Mouse (Mus musculus): ENCODE data around the gene Tep1.
A peak's percentile ranks its signal among the peaks of the same experiment; 100 is the strongest.
"Not testable (repeated sequence)": the region's sequence is repeated elsewhere in the genome, so short reads cannot be mapped to it uniquely, and the experiment has no call there.

The Tep1 gene

DNA sequence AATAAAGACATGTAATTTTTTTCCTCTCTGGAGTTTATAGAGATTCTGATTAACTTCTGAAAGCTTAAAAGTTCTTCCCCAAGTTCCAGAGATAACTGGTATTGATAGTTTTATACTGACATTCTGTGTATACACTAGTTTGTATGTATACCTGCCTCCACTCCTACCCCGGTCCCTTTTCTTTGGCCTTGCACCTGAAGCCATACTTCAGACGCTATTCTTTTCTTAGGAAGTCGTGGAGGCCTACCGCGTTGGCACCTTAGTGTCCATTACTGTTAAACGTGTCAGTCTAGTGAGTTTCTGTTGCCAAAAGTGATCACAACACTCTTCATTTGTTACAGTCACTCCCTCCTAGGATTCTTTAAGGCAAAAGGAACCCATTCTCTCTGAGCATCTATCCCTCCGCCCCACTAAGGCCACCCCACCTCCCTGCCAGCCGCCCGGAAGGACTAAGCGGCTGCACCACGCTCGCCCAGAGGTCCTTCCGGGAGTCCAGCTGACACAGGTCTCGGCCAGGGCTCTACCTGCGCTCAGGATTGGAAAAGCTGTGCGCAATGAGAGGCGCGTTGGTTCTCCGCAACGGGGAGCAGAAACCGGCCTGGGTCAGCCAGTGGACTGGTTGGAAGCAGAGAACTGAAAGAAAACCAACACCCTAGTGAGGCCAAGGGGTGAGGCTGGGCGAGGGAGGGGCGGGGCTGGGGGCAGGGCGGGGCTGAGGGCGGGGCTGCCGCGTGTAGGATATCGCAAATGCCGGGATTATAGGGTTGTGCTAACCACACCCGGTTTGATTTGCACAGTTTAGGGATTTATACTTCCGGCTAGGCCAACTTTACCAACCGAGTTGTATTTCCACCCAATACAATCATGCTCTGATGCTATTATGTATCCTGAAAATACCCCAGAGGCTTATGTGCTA lies at the start of gene Tep1:
Gene Tep1, minus strand, starts transcription at position 672 of the 916 bp plus-strand sequence.
- peak; percentile 95 for ATAC-seq (ENCODE audit: low TSS enrichment)

DNA sequence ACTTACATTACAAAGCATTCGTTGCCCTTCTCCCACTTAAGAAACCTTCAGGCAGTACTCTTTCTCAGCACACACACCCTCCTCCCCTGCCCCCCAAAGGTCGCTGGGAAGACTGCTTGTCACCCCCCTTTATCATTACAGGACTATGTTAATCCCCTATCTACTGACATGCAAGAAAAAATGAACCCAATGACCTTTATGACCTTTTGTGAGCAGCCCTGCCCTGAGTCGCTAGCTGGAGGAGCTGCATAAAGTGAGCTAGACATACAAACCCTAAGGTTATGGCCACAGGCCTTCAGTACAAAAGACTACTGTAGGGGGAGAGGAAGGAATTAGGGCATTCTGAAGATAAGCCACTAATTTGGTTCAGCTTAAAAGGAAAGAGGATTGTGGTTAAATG lies 41.0 kb upstream of the Tep1 start:
- ATAC-seq (ENCODE audit: low TSS enrichment) = no peak

DNA sequence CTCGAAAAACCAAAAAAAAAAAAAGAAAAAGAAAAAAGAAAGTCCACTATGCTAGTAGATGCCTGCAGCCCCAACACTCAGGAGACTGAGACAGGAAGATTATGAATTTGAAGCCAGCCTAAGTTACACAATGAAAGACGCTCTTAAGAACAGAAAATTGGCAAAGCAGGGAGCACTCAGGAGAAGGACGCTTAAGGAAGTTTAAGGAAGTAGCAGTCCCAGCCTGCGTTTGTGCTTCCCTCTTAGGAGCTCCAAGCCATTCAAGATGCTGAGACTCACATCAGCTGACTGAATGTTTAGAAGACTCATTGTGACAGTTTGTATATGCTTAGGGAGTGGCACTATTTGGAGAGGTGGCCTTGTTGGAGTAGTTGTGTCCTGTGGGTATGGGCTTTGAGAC lies 37.8 kb upstream of the Tep1 start:
- ATAC-seq (ENCODE audit: low TSS enrichment) = no peak

DNA sequence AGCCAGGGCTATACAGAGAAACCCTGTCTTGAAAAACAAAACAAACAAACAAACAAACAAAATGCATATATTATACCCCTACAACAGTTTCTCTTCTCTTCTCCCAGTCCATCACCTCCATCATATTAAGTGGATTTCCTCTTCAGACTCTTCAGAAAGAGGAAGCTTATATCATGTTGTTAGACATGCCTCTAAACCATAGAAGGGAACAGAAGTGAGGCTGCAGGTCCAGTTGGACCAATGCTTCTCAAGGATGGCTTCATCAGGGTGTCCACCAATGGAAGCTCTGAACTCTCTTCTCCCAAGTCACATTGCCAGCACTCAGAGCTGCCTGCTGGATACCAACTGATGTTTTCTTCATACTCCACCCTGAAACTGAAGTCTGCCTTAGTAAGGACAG lies 35.0 kb upstream of the Tep1 start:
- not testable (repeated sequence) for ATAC-seq (ENCODE audit: low TSS enrichment)

GRCm38 (mm10) chr14:50904828-50905129 lies 34.4 kb upstream of the Tep1 start:
- ATAC-seq (ENCODE audit: low TSS enrichment) = no peak

DNA sequence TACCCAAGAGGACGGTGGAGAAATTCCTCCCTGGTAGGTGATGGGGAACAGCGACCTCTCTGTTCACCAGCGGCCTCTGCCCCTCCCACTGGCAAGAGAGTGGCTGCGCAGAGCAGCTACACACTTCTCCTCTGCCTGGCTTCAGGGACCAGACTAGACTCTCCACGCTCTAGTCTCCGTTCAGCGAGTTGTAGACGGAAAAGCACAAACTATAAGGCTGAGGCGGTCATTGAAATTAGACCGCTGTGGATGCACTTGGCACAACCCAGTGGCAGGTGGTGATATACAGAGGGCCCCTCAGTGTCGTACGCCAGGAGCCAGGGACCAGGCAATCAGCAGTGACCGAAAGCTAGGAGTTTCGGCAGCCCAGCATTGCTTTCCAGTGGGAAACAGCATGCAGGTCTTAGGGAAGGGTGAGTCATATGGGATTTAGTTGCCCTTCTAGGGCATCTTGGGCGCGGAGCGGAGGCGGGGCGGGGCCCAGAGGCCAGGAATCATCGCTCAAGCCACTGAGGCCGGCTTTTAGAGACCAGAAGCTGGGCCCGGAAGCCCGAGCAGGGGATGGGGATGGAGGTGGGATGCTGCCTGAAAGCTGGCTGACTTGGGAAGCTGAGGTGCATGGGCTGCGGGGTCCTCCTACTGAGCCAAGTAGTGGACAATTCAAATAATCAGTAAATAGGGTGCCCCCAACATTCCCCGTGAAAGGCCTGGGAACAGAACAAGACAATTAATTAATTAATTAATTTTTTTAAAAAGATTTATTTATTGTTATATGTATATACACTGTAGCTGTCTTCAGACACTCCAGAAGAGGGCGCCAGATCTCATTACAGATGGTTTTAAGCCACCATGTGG lies 33.8 kb upstream of the Tep1 start:
- peak; percentile 99 for ATAC-seq (ENCODE audit: low TSS enrichment)

DNA sequence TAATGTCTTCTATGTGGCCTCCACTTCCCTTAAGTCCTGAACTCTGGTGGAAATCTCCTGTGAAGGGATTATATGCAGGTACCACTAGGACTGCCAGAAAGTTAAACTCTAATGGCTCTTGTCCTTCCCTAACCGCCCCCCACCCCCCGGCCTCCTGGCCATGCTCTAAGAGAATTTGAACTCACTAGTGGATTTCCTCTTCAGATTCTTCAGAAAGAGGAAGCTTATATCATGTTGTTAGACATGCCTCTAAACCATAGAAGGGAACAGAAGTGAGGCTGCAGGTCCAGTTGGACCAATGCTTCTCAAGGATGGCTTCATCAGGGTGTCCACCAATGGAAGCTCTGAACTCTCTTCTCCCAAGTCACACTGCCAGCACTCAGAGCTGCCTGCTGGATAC lies 27.6 kb upstream of the Tep1 start:
- not testable (repeated sequence) for ATAC-seq (ENCODE audit: low TSS enrichment)

- ATAC-seq (ENCODE audit: low TSS enrichment) = peak; percentile 1; the same call in 1 of the 2 replicates
Measured at GRCm38 (mm10) chr14:50897374-50897765, 27.0 kb upstream of the Tep1 start, which contains the start of gene Klhl33. Klhl33 (minus strand) TSS chr14:50897507.

GRCm38 (mm10) chr14:50896747-50897373 lies 26.5 kb upstream of the Tep1 start:
- ATAC-seq (ENCODE audit: low TSS enrichment) = peak; percentile 93

GRCm38 (mm10) chr14:50895985-50896746 lies 25.8 kb upstream of the Tep1 start:
- ATAC-seq (ENCODE audit: low TSS enrichment) = peak; percentile 64

GRCm38 (mm10) chr14:50895407-50895806 lies 25.0 kb upstream of the Tep1 start:
- no peak for ATAC-seq (ENCODE audit: low TSS enrichment)

DNA sequence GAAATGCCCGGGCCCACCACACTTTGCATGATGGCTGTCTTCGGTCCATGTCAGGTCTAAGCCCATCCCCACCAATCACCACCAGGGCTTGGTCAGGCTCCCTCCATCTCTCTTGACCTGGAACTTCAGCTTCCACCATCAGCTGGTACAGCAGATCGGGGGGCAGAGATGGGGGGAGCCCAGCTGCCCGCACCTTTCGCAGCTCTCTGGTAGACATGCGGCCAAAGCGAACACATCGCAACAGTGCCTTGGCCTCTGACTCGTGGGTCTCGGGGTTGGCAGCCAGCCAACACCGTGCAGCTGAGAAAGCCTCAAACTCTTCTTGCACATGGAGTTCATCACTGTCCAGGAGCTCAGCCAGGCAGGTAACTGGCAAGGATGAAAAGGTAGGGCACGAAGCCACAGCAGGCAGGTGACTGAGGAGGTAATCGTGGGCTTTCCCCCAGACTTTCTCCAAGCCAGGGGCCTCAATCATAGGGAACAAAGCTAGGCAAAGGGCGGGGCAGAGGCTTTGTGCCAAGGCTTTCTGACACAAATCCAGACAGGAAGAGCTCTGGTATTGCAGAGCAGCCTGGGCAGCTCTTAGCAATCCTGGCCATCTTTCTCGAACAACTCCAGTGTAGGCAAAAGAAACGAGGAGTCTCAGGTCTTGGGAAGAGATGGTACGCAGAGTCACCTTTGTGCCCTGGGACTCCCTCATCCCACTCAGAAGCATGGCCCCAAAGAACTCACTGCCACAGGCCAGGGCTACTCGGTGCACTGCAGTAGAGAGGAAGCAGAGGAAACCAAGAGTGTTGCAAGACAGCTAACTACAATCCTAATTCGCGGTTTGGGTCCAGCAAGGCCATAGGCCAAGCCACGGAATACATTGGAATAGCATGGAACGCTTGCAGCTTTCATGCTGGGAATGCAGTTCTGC lies 22.4 kb upstream of the Tep1 start:
- ATAC-seq (ENCODE audit: low TSS enrichment) = no peak

DNA sequence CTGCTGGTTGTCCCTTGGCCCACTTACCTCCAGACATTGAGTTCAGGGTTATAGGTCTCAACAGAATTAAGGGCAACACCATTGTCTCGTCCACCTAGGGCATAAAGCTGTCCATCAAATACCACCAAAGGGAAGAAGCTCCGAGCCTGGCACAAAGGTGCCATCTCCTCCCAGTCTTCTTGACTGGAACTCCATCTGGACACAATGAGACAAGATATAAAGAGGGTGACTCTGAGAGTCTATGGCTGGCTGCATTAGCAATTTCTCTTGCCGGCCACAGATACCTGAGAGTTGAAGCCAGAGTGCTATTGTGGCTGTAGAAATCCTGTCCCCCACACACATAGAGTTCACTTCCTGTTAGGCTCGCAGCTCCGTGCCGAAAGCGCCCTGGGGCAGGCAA lies 21.7 kb upstream of the Tep1 start:
- ATAC-seq (ENCODE audit: low TSS enrichment) = no peak

DNA sequence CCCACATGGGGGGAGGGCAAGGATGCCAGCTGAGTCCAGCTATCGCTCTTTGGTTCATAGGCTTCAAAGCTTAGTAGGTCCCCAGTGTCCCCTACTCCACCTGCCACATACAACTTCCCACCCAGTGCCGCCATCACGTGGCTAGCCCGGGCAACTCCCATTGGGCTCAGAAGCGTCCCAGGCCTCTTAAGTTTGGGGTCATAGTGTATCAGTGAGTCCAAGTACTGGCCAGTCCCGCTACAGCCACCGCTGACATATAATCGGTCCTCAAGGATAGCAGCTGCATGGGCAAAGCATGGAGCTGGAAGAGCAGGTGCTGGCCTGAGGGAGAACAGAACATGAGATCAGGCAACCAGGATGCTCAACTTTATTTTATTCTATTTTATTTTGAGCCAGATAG lies 21.3 kb upstream of the Tep1 start:
- no peak for ATAC-seq (ENCODE audit: low TSS enrichment)

- peak; percentile 94 for ATAC-seq (ENCODE audit: low TSS enrichment)
Measured at GRCm38 (mm10) chr14:50876236-50876950, 6.0 kb upstream of the Tep1 start.

- ATAC-seq (ENCODE audit: low TSS enrichment) = peak; percentile 83
Measured at GRCm38 (mm10) chr14:50875591-50876230, 5.4 kb upstream of the Tep1 start.

DNA sequence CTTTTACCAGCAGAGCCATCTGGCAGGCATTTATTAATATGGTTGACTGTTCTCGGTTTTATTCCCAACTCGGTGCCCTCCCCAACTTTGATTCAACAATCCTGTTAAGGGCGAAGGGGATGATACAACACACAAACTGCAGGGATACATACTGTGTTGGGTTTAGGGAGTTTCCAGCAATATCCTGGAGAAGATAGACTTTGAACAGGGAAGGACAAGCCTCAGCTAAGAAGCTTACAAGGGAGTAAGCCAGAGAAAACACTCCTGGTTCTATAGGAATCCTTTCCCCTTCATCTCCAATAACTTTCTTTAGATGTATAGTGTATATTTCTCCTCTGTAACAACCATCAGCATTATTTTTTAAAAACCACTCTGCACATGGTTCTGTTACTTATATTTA lies 4.8 kb upstream of the Tep1 start:
- ATAC-seq (ENCODE audit: low TSS enrichment) = no peak

DNA sequence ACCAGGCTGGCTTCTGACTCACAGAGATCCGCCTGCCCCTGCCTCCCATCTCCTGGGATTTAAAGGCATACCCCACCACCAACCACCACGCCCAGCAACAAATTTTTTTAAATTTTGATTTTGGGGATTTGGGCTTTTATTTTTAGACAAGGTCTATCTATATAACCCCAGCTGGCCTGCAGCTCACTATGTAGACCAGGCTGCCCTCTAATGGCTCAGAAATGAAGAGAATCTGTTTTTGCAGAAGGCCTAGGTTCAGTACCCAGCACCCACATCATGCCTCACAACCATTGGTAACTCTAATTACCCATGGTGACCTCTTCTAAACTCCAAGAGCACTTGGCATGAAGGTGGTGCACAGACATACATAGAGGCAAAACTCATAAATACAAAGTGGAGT lies 924 bp upstream of the Tep1 start:
- no peak for ATAC-seq (ENCODE audit: low TSS enrichment)

DNA sequence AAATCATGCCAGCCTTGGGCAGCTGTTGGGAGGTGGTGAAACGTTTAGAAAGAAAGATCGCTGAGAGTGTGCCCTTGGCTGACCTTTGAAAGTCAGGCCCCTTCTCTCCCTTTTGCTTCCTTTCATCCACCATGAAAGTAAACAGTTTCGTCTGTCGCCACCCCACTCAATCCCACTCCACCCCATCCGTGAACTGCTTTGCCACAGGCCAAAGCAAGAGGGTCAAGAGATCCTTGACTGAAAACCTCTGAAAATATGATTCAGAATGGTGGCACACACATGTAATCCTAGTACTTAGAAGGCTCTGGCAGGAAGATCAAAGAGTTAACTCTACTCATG lies 414 bp upstream of the Tep1 start:
- no peak for ATAC-seq (ENCODE audit: low TSS enrichment)

All from frontal cortex, adult (tissue).